In the genomic region with DNA sequence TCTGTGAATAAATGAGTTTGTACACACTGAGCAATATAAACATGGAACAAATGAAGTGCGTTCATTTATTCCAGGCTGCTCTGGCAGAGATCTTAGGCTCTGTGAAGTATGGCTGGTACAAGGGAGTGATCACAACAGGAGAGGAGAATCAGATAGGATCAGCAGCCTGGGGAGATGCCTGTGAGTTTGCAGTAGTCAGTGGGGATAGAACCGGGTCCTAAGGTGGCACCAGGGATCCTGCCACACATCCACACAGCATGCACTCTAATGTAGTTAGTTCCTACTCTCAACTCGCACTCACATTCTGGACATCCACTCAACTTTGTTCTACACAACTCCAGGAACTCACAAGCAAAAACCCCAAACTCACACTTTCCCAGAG, we compare ENCODE assay signal across 8 mouse cellular contexts. TPM values are rescaled to one million over a fixed set of nuclear protein-coding genes. Genes with fewer than 3 reads are reported as not detected.
A peak's percentile ranks its signal among the peaks of the same experiment; 100 is the strongest.
DNase-seq lines count a peak whose midpoint lies in the region; ATAC-seq and TF ChIP-seq lines count a peak whose summit lies in the region.

No protein-coding gene starts in this region.

- H3K4me3 ChIP-seq in cerebellum, adult 2 months (replicated peaks; ENCODE audit: insufficient read depth, low read depth, low read length) = peak overlapping the region; percentile 93
- H3K4me3 ChIP-seq in spleen, adult 2 months (ENCODE audit: extremely low read depth, insufficient read depth, insufficient read length) = peak overlapping the region; percentile 77; the same call in 1 of the 2 replicates
- peak overlapping the region; percentile 49 for H3K4me3 ChIP-seq in limb, embryonic 14.5 days (replicated peaks; ENCODE audit: low read length)
- H3K4me3 ChIP-seq in stomach, embryonic 14.5 days (ENCODE audit: low read depth, low read length) = peak overlapping the region; percentile 47

- H3K36me3 ChIP-seq in spleen, adult 2 months (ENCODE audit: control insufficient read depth, insufficient read depth, low read length) = no peaks in the 10 kb centered on the region
- H3K36me3 ChIP-seq in limb, embryonic 14.5 days (ENCODE audit: control insufficient read depth, insufficient read depth, low read length) = no peaks in the 10 kb centered on the region
- no peaks in the 10 kb centered on the region for H3K36me3 ChIP-seq in stomach, embryonic 14.5 days (ENCODE audit: control insufficient read depth, insufficient read depth, low read length)

- WGBS in cerebellum, adult 2 months = 6% methylated on average over 3 of the region's 3 CpGs
- 6% methylated on average over 3 of the region's 3 CpGs for WGBS in spleen, adult 2 months
- 8% methylated on average over 3 of the region's 3 CpGs for WGBS in limb, embryonic 14.5 days
- 7% methylated on average over 3 of the region's 3 CpGs for whole genome bisulfite sequencing in stomach, embryonic 14.5 days

- no peak overlapping the region for H3K27ac ChIP-seq in cerebellum, adult 2 months (ENCODE audit: insufficient read depth, low read length)
- no peak overlapping the region for H3K27ac ChIP-seq in spleen, adult 2 months (ENCODE audit: insufficient read depth, low read length)
- no peak overlapping the region; the same call in 1 of the 2 replicates for H3K27ac ChIP-seq in limb, embryonic 14.5 days (replicated peaks; ENCODE audit: low read depth, low read length)
- peak overlapping the region; percentile 85; the same call in 1 of the 2 replicates for H3K27ac ChIP-seq in stomach, embryonic 14.5 days (ENCODE audit: low read length)

- H3K4me1 ChIP-seq in cerebellum, adult 2 months (ENCODE audit: control insufficient read depth, insufficient read depth, low read length) = peaks cover 6% of the 10 kb centered on the region; the same call in 1 of the 2 replicates
- no peaks in the 10 kb centered on the region for H3K4me1 ChIP-seq in spleen, adult 2 months (ENCODE audit: control insufficient read depth, insufficient read depth, insufficient read length)
- H3K4me1 ChIP-seq in limb, embryonic 14.5 days (ENCODE audit: control insufficient read depth, insufficient read depth, low read length) = peaks cover 4% of the 10 kb centered on the region; the same call in 1 of the 2 replicates
- peaks cover 6% of the 10 kb centered on the region; the same call in 1 of the 2 replicates for H3K4me1 ChIP-seq in stomach, embryonic 14.5 days (ENCODE audit: control insufficient read depth, insufficient read depth, low read length)

- no peaks in the 10 kb centered on the region for H3K9me3 ChIP-seq in limb, embryonic 14.5 days (ENCODE audit: control insufficient read depth, low read length)
- no peaks in the 10 kb centered on the region for H3K9me3 ChIP-seq in stomach, embryonic 14.5 days (ENCODE audit: control insufficient read depth, low read depth, low read length)

- peak overlapping the region; percentile 52 for H3K9ac ChIP-seq in limb, embryonic 14.5 days (ENCODE audit: low read depth, low read length, severe bottlenecking)
- peak overlapping the region; percentile 38; the same call in 1 of the 2 replicates for H3K9ac ChIP-seq in stomach, embryonic 14.5 days (replicated peaks; ENCODE audit: low read depth, low read length)

- H3K27me3 ChIP-seq in cerebellum, adult 2 months (ENCODE audit: control insufficient read depth, insufficient read depth, low read length) = no peaks in the 10 kb centered on the region
- H3K27me3 ChIP-seq in spleen, adult 2 months (ENCODE audit: control insufficient read depth, insufficient read depth, low read length) = no peaks in the 10 kb centered on the region
- H3K27me3 ChIP-seq in limb, embryonic 14.5 days (ENCODE audit: control insufficient read depth, insufficient read depth, low read length) = no peaks in the 10 kb centered on the region
- H3K27me3 ChIP-seq in stomach, embryonic 14.5 days (ENCODE audit: control insufficient read depth, insufficient read depth, low read length) = no peaks in the 10 kb centered on the region

- TF ChIP-seq CTCF in cerebellum, adult 2 months (IDR thresholded peaks at IDR 0.05; ENCODE audit: borderline replicate concordance, insufficient read depth, low read depth, low read length) = no peak
- TF ChIP-seq CTCF in spleen, adult 2 months (IDR thresholded peaks at IDR 0.05; ENCODE audit: extremely low read depth, insufficient read depth, insufficient read length, insufficient replicate concordance) = no peak

- H3K4me2 ChIP-seq in limb, embryonic 14.5 days (replicated peaks; ENCODE audit: low read depth, low read length, severe bottlenecking) = peak overlapping the region; percentile 56
- peak overlapping the region; percentile 66 for H3K4me2 ChIP-seq in stomach, embryonic 14.5 days (replicated peaks; ENCODE audit: low read depth, low read length)

- TF ChIP-seq POLR2A in cerebellum, adult 2 months (IDR thresholded peaks at IDR 0.05; ENCODE audit: borderline replicate concordance, insufficient read depth, low read length) = no peak
- no peak for TF ChIP-seq POLR2A in spleen, adult 2 months (IDR thresholded peaks at IDR 0.05; ENCODE audit: low read depth, low read length)
- TF ChIP-seq POLR2A in limb, embryonic 14.5 days (IDR thresholded peaks at IDR 0.05; ENCODE audit: borderline replicate concordance, extremely low read depth, insufficient read depth, insufficient read length) = no peak

- DNase-seq in cerebellum, adult 2 months = no peak
- DNase-seq in cerebellum, adult 9-10 months = no peak
- DNase-seq in spleen, adult 2 months (ENCODE audit: low read depth in 1 of 2, low spot score in 2 of 2) = no peak
- DNase-seq in spleen, adult 12 weeks (ENCODE audit: low spot score) = no peak
- DNase-seq in limb, embryonic 14.5 days (ENCODE audit: low spot score) = no peak
- no peak for DNase-seq in layer of hippocampus, postnatal 36 days
- DNase-seq in cerebellum, postnatal 36 days = no peak

- no peak for ATAC-seq in limb, embryonic 14.5 days (ENCODE audit: low FRiP score, low read depth)
- 0 out of 2 replicates have a peak, but pooled peaks have one; percentile 8 for ATAC-seq in stomach, embryonic 14.5 days (ENCODE audit: insufficient number of reproducible peaks, insufficient read depth, low FRiP score, low read depth)

RNA-seq across cellular contexts. Expression of a gene that starts 0.6 kb away (rescaled TPM):
- polyA plus RNA-seq in cerebellum, adult 2 months (2012; rRNA removed) = 6.8 and 7.5 TPM in 2 replicates
- polyA plus RNA-seq in spleen, adult 2 months (2012; rRNA removed) = 1.9 and 2.5 TPM in 2 replicates
- polyA plus RNA-seq in limb, embryonic 14.5 days (2012; rRNA removed) = 5.4 and 9.2 TPM in 2 replicates
- 4.7 and 7.2 TPM in 2 replicates for polyA plus RNA-seq in limb, embryonic 14.5 days (2014; fragmentation: Nextera tagmentation; extraction: Ambion mirVana)
- polyA plus RNA-seq in stomach, embryonic 14.5 days (2014; fragmentation: Nextera tagmentation; extraction: Ambion mirVana) = 6.7 and 8.3 TPM in 2 replicates
- total RNA-seq in layer of hippocampus, postnatal 36 days (2021) = 1 to 10 TPM; 4.6 to 5.6 TPM

RNA-seq across cellular contexts. Expression of a gene that starts 59.1 kb away (rescaled TPM):
- 39.3 and 42.5 TPM in 2 replicates for polyA plus RNA-seq in cerebellum, adult 2 months (2012; rRNA removed)
- 36.0 and 45.9 TPM in 2 replicates for polyA plus RNA-seq in spleen, adult 2 months (2012; rRNA removed)
- 62.1 and 85.3 TPM in 2 replicates for polyA plus RNA-seq in limb, embryonic 14.5 days (2012; rRNA removed)
- 29.7 and 33.1 TPM in 2 replicates for polyA plus RNA-seq in limb, embryonic 14.5 days (2014; fragmentation: Nextera tagmentation; extraction: Ambion mirVana)
- polyA plus RNA-seq in stomach, embryonic 14.5 days (2014; fragmentation: Nextera tagmentation; extraction: Ambion mirVana) = 29.1 and 30.6 TPM in 2 replicates
- total RNA-seq in layer of hippocampus, postnatal 36 days (2021) = 10 to 100 TPM; 67.9 to 76.3 TPM
